Mouse (Mus musculus) CH12F3 (cell line): Measurements from ENCODE around the gene Castor2.

Experiments used
- in situ Hi-C: fragments of 300-500 bp; cut with MboI; formaldehyde crosslinking; loops from 2 replicates; pipeline ENCODE4 v1.14.3; 2020; ENCODE audit warnings: low sequenced_read_pairs

Castor2 gene

DNA sequence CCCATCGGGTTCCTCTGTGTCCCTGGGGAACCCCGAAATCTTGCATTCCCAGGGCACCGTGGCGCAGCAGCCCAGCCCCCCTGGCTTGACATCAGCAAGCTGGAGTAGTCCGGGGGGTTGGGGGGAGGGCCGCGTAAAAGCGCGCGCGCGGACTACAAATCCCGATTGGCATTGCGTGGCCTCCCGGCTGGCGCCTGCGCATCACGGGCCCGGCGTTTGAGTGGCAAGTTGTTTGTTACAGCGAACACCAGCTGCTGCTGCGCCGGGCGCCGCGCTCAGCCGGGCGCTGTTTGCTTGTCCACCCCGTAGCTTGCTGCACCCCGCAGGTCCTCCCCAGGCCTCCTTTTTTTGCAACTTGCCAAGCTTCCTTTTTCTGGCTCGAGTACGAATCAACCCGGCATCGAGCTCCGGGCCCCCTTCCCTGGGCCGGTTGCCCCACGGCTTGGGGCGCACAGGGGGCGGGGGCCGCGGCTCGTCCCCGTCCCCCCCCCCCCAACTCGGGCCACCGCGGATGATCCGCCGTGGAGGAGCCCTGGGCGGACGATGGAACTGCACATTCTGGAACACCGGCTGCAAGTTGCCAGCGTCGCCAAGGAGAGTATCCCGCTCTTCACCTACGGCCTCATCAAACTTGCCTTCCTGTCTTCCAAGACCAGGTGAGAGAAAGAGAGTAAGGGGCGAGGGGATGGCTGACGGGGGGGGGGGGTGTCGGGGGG is at the start of gene Castor2:
Castor2 (plus strand) TSS at position 216 of the 716 bp plus-strand sequence.
- in situ Hi-C loops: no loop called here

DNA sequence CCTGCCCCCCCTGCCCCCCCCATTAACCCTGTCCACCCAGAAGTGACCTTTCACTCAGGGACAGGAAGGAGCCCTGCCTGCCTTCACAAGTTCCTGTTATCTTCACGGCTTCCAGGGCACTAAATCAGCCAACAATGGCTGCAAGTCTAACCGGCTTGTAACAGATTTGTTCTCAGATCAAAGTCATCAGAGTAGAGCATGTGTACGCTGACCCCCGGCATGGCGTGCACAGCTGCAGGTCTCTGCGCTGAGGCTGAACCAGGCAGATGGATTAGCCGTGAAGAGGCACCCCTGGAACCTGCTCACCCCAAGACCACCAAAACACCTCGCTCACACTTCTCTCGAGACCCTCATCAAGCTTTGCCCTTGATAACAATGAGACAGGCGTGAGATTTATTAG is 48.8 kb upstream of the Castor2 start:
- in situ Hi-C loops: no loop called here

DNA sequence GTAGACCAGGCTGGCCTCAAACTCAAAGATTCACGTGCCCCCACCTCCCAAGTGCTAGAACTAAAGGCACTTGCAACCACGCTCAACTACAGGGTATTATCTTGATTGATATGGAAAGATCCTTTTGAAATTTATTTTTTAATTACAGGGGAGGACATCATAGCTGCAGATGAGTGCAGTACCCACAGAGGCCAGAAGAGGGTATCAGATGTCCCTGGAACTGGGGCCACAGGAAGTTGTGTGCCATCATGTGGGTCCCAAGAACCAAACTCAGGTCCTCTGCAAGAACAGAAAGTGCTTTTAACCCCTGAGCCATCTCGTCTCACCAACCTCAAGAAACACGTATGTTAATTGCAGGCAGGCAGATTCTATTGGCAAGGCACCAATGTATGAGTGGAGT is 46.9 kb upstream of the Castor2 start:
- in situ Hi-C loops: no loop called here

DNA sequence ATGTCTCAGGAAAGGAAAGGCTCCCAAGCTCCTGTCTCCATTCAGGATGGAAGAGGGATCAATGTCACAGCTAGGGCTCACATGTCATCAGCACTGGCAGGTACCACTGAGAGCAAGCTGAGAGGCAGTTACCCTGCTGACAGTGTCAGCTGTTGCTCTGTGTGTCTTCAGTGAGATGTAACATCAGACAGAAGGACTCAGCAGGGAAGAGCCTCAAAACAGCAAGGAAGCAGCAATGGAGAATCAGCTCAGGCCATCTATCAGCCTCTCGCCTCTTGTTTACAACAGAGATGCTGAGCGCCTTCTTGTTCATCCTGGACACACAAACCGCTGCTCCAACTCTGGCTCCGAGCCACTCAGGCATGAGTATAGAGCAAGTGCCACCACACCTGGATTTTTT is 45.0 kb upstream of the Castor2 start:
- in situ Hi-C loops: no loop called here

DNA sequence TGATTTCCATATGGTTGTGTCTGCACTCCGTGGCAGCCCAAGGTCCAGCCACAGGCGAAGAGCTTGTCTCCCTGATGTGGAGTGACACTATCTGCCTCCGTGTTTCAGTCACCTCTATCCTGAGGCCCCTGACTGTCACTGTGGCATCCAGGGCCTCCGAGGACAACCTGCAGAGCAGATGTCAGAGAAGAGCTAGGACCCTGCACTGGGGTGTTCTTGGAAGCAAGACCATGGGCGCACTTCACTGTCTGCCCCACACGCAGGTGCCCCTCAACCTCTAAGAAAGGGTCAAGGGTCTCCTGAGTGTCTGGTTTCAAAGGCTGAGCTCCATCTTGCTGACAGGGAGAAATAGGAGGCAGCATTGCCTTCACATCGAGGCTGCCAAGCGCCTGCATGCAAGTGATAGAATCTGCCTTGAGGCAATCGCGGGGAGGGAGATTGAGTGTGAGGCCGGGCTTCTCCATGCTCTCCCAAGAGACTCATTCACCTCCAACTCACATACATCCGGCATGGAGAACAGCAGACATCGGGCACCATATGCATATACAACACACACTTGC is 40.6 kb upstream of the Castor2 start:
- in situ Hi-C loops: no loop called here

DNA sequence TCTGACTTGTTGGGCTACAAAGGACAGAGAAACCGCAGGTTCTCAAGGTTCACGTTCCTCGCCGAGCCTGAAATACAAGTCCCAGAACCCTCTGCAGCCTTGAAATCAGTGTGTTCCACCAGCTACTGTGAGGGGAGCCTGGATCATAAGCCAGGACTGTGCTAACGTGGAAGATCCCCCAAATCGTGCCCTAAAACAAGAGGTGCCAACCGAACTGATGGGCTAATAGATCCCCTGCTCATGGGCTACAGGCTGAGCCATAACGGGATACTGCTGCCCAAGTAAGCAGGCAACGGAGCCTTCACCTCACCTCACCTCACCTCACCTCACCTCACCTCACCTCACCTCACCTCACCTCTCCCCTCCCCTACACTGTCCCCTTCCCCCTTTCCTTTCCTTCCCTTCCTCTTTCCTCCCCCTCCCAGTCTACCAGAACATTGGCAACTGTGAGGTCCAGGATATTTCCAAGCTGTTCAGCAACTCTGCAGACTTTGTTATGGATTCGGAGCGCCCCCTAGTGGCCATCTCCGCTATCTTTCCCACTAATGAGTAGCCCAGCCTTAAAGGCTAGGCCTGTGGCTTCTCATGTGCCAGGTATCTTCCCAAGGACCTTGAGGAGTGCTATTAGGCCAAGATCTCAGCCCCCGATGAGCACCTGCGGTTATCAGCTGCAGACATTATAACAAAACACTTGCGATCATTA is 36.0 kb upstream of the Castor2 start:
- in situ Hi-C loops: no loop called here

DNA sequence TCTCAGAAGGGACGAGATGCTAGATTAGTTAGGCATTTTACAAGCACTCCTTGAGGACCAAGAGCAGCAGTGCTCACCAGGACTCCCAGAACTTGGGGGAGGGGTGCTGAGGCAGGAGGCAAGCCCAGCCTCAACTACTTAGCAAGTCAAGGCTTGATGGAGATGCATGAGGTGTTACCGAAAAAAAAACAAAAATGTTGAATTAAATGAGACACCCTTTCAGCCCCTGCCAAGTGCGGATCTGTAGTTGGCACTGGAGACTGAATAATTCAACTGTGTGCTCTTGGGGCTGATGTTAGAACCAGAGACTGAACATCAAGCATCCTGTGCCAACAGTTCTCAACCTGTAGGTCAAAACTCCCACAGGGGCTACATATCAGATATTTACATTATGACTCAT is 33.2 kb upstream of the Castor2 start:
- in situ Hi-C loops: no loop called here

DNA sequence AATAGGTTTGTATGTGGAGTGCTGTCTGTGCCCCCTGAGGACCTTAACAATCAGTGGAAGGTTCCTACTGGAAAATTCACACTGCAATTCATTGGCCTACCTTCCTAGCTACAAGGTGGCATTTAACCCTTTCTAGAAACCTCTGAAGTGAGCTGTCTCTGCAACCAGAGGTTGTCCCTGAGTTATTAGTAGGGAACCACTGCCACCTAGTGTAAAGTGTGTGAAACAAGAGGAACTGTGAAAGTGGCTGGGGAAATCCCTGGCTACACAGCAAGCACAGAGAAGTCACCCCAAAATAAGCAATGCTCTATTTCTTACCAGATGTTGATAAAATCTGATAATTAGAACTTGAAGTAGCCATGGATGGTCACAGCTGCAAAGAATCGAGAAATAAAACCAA is 31.6 kb upstream of the Castor2 start:
- in situ Hi-C loops: no loop called here

DNA sequence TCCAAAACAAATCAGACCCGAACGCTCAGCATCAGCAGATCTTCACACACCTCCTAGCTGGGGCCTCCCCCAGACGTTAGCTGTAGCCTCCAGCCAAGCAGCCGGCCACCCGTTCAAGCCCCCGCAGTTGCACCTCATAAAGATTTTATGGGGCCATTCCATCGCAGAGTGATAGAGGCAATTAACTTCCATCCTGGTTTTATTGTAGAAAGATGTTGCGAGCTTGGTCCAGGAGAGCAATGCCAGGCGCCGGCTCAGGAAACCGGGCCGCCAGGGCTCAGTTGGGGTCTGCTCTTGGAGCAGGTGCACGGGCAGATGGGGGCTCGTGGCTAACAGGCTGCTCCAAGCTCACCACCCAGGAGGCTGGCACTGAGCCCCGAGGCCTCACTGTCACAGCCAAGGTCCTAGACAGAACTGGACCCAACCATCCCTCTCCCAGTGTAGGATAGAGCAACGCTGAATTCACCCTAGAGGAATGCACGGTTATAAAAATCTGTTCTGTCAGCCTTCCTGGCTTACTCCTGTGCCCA is 25.9 kb upstream of the Castor2 start:
- in situ Hi-C loops: no loop called here

DNA sequence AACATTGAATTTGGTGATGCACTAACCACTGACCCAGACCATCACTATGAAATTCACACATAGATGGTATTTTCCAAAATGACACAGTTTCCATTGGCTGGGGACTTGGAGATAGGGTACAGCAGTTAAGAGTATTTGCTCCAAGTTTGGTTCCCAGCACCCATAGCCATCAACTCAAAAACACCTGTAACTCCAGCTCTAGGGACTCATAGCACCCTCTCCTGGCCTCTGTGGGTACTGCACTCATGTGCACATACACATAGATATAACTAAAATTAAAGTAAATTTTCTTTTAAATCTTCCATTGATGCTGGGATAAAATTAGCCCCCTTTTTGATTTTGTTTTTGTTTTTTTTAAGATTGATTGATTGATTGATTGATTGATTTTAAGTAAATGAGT is 25.1 kb upstream of the Castor2 start:
- in situ Hi-C loops: no loop called here

DNA sequence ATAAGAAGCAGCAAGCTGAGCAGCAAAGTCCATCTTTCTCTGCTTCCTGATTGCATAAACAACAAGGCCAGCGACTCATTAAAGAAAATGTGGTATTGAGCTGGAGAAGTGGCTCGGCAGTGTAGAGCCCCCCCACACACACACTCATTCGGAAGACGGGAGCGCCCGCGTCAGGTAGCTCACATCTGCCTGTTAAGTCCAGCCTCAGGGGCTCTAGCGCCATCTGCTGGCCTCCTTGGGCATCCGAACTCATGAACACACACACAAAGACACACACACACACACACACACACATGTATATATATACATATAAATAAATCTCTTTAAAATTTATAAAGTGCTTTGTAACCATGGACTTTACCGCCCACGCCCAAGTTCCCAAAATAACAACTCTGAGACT is 23.3 kb upstream of the Castor2 start:
- in situ Hi-C loops: no loop called here

DNA sequence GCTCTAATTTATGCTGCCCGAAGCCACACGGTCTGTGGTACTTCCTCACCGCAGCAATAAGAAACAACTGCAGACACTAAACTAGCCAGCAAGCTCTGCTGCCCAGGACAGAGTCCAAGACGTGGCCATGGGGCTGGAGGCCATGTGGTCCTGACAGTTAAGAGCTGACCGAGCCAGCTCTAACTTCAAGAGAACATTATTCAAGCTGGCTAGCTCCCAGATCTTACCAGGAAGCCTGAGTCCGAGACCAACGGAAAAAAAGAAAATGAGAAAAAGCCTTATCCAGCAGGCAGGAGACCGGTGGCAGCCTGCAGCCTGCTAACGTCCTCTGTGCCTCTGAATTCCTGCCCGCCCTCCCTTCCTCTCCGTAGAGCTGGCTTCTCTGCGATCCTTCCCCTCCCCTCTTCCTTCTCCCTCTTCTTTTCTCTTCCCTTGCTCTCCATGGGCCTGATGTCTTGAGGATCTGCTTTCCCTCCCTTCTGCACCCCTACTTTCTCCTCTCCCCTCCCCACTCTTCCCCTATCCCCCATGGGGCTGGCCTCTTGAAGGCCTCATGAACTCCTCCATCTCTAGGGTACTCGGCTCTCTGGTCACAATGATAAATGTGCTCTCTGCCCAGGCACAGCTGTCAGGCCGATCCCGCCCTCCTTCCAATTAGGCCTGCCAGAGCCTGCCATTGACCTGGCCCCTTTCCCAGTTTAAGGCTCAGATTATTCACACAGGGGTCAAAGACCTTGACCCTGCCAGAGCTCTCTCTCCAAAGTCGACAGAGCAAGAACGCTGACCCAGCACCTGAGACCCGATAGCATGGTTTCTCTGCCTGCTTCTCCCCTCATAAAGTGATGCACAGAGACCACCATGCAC is 18.6 kb upstream of the Castor2 start:
- in situ Hi-C loops: no loop called here

DNA sequence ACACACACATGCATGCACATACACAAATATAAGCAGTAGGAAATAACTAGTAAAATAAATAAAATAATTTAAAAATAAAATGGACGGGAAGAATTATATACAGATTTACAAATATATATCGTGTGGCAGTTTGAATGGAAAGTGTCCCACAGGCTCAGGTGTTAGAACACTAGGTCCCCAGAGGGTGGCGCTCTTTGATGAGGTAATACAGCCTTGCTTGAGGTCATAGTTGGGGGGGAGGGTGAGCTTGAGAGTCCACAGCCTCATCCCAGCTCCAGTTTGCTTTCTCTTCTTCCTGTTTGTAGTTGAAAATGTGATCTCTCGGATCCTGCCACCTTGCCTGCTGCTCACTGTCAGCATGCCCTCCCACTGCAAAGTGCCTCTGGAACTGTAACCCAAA is 14.3 kb upstream of the Castor2 start:
- in situ Hi-C loops: no loop called here

DNA sequence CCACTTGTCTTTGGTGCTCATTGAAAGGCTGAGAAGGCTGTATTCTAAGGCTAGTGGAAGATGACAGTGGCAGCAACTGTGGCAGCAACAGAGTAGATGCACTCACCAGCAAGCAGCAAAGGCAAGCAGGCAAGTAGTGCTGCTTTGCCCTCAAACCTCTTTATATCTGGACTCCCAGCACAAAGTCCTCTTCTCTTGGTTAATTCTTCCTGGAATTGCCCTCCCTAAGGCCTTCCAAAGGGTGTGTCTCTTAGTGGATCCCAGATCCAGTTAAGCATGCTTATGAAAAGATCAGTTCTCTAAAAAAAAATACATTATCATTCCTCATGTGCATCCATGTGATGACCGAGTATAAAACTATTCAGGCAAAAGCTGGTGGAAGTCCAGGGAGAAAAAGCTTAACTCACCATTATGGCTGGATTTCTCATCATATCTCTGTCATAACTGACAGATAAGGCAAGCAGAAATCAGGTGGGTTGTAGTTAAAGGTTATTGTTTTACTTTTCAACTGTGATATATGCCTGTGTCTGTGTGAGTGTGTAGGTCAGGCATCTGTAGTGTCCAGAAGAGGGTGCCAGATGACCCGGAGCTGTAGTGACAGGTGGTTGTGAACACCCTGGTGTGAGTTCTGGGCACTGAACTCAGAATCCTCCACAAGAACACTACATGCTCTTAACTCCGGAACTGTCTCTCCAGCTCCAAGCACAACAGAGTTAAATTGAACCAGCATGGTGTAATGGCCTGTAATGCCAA is 13.4 kb upstream of the Castor2 start:
- in situ Hi-C loops: no loop called here

DNA sequence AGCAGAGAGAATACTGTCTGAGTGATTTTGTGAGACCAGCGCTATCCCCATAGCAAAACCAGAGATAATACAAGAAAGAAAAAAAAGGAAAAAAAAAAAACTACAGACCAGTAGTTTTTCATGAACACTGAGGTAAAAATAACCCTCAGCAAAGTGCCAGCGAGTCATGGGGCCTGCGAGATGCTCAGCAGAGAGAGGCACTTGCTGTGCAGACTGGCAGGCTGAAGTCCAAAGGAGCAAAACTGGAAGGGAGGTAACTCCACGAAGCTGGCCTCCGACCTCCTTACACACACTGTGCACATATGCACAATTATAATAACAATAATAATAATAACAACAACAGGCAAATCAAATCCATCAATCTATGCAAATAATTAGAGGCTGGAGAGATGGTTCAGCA is 12.3 kb upstream of the Castor2 start:
- in situ Hi-C loops: no loop called here

DNA sequence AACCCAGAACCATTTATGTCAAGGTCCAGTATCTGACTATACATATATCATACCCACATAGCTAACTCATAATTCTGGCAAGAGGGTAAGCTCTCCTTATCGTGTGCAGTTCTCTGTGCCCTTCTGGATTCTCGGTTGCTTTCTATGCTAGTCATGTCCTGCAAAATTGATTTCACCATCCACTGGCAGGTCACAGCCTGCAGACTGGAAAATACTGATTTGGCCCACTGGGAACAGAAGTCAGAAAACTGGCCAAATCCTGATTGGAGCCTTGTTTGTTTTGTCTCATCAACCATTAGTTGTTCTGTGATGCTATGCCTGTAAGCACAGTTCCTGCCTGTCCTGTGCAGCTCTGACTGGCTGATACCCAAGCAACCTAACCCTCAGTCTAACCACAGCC is 3.7 kb upstream of the Castor2 start:
- in situ Hi-C loops: no loop called here

DNA sequence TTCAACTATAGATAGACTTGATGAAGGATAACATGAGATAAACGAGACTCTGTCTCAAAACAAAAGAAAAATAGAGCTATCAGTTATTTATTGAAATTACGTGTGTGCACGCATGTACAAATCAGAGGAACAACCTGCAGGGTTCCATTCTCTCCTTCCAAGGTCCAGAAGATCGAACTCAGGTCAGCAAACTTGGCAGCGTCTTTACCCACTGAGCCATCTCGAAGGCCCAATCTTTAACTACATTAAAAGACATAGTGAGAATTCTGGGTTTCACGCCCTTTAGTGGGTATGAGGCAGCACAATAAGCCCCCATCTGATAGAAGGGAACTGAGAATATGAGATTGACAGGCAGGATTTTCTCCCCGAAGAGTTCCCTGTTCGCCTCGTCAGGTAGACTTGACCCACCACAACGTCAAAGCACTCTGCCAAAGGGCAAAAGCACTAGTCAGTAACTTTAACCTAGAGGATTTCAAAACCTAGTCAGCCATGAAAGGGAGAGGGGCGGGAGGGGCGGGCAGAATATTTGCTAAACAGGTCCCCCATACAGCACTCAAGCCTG is 1.1 kb upstream of the Castor2 start:
- in situ Hi-C loops: no loop called here

DNA sequence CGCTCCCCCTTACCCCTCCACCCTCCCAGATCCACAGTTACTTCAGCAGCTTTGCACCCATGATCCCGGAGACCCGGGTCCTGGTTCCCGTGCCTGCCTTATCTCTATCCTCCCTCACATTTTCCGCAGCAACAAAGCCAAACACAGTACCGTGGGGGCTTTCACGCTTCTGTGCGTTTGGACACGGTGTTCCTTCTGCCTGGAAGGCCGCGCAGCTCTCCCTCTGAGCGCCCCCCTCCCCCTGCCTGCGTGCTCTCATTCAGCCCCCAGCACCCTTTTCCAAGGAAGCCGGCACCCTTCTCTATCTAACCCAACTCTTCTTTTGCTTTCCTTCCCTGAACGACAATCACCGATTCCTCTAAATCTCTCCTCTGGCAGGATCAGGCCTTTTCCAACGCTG is 535 bp upstream of the Castor2 start:
- in situ Hi-C loops: no loop called here

DNA sequence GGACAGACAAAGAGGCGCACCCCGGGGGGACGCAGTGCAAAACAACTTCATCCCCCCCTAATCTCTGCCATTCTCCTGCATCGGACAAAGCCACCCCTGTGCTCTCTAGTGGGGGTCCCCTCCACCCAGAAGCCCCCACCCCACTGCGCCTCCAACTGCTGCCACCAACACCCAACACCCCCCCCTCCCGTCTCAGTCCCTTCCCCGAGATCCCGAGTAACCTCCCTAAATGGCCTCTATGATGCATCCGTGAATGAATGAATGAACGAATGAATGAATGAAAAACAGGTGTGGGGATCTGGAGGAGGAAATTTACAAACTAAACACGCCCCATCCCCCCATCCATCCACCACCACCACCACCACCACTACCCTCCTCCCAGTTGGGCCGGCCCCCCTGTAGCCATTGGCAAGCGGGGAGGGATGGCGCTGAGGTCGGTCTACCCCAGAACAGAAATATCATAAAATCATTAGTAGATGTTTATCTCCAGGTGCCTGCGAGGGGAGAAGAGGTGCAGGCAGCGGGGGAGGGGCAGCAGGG is 791 bp downstream of the Castor2 start:
- in situ Hi-C loops: no loop called here

DNA sequence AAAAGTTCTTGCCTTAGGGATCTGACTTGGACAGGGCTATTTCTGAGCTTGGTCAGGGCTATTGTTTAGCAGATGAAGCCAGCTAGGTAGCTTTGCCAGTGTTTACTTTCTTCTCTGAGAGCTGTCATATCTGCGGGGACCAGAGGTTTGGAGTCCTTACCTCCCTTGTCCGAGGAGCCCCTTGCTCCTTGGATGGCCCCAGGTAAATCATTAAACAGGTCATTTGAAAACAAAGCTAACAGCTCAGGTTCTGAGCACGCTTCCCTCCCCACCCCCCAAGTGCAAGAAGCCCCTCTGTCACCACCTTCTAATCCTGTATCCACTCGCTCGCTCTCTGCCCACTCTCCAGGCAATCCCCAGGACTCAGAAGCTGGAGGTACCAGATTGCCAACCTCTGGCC is 1.8 kb downstream of the Castor2 start:
- in situ Hi-C loops: no loop called here
